8 mouse cellular contexts compared by ENCODE assay signal in genomic region chr2:6192820-6193590, GRCm38 (mm10). TPM values are rescaled to one million over a fixed set of nuclear protein-coding genes. Genes with fewer than 3 reads are reported as not detected.
A peak's percentile ranks its signal among the peaks of the same experiment; 100 is the strongest.
DNase-seq lines count a peak whose midpoint lies in the region; ATAC-seq lines count a peak whose summit lies in the region.

No protein-coding gene starts in this region.

- H3K9ac ChIP-seq in forebrain, embryonic 14.5 days (ENCODE audit: low read length), result no peak overlapping the region
- H3K9ac ChIP-seq in lung, embryonic 15.5 days, result no peak overlapping the region

- WGBS in forebrain, embryonic 14.5 days, result 75% methylated on average over 20 of the region's 20 CpGs
- 65% methylated on average over 20 of the region's 20 CpGs for WGBS in large intestine, adult 2 months
- WGBS in lung, embryonic 15.5 days, result 65% methylated on average over 20 of the region's 20 CpGs

- DNase-seq in NIH3T3 (ENCODE audit: low read depth), result peak; percentile 87
- DNase-seq in cerebellum, adult 11 months, result peak; percentile 59
- DNase-seq in forebrain, embryonic 14.5 days (ENCODE audit: low spot score), result peak; percentile 84
- DNase-seq in large intestine, adult 2 months (ENCODE audit: low read depth, low spot score), result peak; percentile 36
- peak; percentile 33 for DNase-seq in ovary, postnatal 36 days (ENCODE audit: low spot score)
- peak; percentile 61 for DNase-seq in yolk sac, embryonic 10.5 days (ENCODE audit: low spot score)

- H3K4me3 ChIP-seq in forebrain, embryonic 14.5 days (ENCODE audit: low read depth, low read length), result no peak overlapping the region
- no peak overlapping the region for H3K4me3 ChIP-seq in lung, embryonic 15.5 days

- ATAC-seq in forebrain, embryonic 14.5 days, result peak; percentile 79
- peak; percentile 68 to 71; a peak in 3 of 4 replicates for ATAC-seq in hematopoietic stem cell, adult 5-6 weeks (replicated peaks in 1 of 2; ENCODE audit: insufficient read depth in 1 of 2, low FRiP score in 2 of 2, low TSS enrichment in 1 of 2, low read depth in 1 of 2, poor library complexity in 2 of 2, severe bottlenecking in 2 of 2)
- ATAC-seq in lung, embryonic 15.5 days (ENCODE audit: borderline replicate concordance, extremely low read depth, low FRiP score, low TSS enrichment), result peak; percentile 41; the same call in 1 of the 2 replicates

- no peaks in the 10 kb centered on the region for H3K36me3 ChIP-seq in forebrain, embryonic 14.5 days (ENCODE audit: control insufficient read depth, insufficient read depth, low read length)
- no peaks in the 10 kb centered on the region for H3K36me3 ChIP-seq in lung, embryonic 15.5 days

- no peaks in the 10 kb centered on the region for H3K4me1 ChIP-seq in forebrain, embryonic 14.5 days (ENCODE audit: control insufficient read depth, insufficient read depth, low read length)
- H3K4me1 ChIP-seq in lung, embryonic 15.5 days, result peaks cover 28% of the 10 kb centered on the region

- H3K4me2 ChIP-seq in forebrain, embryonic 14.5 days (ENCODE audit: low read length), result no peak overlapping the region
- H3K4me2 ChIP-seq in lung, embryonic 15.5 days, result no peak overlapping the region

- no peaks in the 10 kb centered on the region for H3K27me3 ChIP-seq in forebrain, embryonic 14.5 days (replicated peaks; ENCODE audit: control insufficient read depth, insufficient read depth, low read length)
- 0 out of 2 replicates have a peak, but pooled peaks cover 4% of the 10 kb centered on the region for H3K27me3 ChIP-seq in lung, embryonic 15.5 days

- H3K27ac ChIP-seq in forebrain, embryonic 14.5 days (ENCODE audit: low read depth, low read length), result no peak overlapping the region
- H3K27ac ChIP-seq in lung, embryonic 15.5 days, result no peak overlapping the region

- no peaks in the 10 kb centered on the region for H3K9me3 ChIP-seq in forebrain, embryonic 14.5 days (replicated peaks; ENCODE audit: control insufficient read depth, low read length)
- H3K9me3 ChIP-seq in lung, embryonic 15.5 days, result no peaks in the 10 kb centered on the region

RNA-seq across cellular contexts. Expression of gene Echdc3, which starts 19.8 kb away (rescaled TPM):
- 1.3 and 1.4 TPM in 2 replicates for polyA plus RNA-seq in forebrain, embryonic 14.5 days (2014; fragmentation: Nextera tagmentation; extraction: Ambion mirVana)
- total RNA-seq in hematopoietic stem cell, adult 5-6 weeks (2017), result 1.9 and 2.1 TPM in 2 replicates
- 1.7 and 2.3 TPM in 2 replicates for polyA plus RNA-seq in large intestine, adult 2 months (2012; rRNA removed)
- polyA plus RNA-seq in lung, embryonic 15.5 days (2015; fragmentation: Nextera tagmentation; extraction: Ambion mirVana), result 9.6 and 9.7 TPM in 2 replicates

Comparison
In these comparisons a context has a peak if more than half of its experiments do, and no peak if none do; other contexts are left out.
1. DNase-seq: peak in every context shown above with its lines; median percentile 87 in NIH3T3; 84 in forebrain, embryonic 14.5 days; 61 in yolk sac, embryonic 10.5 days; 59 in cerebellum, adult 11 months; 36 in large intestine, adult 2 months; 33 in ovary, postnatal 36 days.